Mouse (Mus musculus) c-Kit-positive CD71-positive TER-119-positive erythroid progenitor cells, embryonic 14.5 days (primary cell): ENCODE measurements around the gene Ccr1.

ENCODE experiments used
- DNase-seq: peaks from one replicate; pipeline ENCODE4 v3.0.0-alpha.2; 2013; ENCODE audit warnings: low spot score

The Ccr1 gene

DNA sequence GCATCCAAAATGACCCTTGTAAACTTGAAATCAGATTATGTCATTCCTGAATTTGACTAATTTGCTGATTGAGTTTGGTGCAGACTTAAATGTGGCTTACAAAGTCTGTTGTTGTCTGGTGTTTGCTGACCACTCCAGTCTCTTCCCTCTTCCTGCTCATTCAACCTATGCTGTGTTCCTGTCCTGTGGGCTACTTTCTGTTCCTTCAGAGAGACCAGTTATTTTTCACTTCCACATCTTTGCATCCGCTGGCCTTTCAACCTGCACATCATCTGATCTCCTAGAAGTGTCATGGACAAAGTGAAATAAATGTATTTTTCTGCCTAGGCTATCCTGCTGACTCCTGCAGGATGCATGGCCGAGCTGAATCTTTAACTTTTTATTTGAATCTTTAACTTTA lies 14.9 kb downstream of the Ccr1 start:
- DNase-seq: no peak

GRCm38 (mm10) chr9:123951176-123951575 lies 17.3 kb downstream of the Ccr1 start:
- DNase-seq: no peak

GRCm38 (mm10) chr9:123949432-123949831 lies 19.1 kb downstream of the Ccr1 start:
- no peak for DNase-seq

DNA sequence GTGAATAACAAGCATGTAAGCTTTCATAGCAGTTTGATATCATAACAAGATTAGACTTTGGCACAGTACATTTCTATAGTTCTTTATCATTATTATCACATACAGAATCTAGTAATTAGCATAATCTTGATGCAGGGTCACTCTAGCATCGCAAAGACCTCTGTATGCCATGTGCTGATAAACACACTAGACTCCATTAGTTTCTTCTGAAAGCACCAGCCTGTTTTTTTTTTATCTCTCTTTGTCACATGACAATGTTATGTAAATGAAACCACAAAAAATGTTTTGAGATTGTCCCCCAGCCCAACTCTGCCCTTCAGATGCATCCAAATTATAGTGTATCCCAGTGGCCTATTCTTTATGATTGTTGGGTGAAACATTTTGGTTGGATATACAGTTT lies 20.7 kb downstream of the Ccr1 start:
- no peak for DNase-seq

GRCm38 (mm10) chr9:123942025-123942424 lies 26.5 kb downstream of the Ccr1 start:
- DNase-seq: no peak

GRCm38 (mm10) chr9:123941316-123941715 lies 27.2 kb downstream of the Ccr1 start:
- DNase-seq: no peak

DNA sequence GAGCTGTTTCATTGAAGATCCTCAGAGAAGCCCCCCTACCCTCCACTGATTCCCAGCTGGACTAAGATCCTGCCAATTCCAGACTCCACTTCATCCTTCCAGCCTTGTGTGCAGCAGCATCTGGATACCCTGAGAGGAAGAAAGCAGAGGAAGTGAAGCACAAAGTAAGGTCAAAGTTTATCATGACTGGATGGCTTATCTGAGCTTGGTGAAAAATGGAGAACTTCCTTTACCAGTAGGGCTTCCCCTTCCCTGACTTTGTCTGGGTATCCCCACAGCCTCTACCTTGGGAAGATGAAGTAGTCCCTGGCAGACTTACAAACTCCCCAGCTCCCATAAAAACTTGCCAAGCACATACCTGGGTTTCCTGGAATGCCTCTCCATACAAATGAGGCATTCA lies 27.9 kb downstream of the Ccr1 start:
- DNase-seq: no peak

GRCm38 (mm10) chr9:123940168-123940567 lies 28.3 kb downstream of the Ccr1 start:
- DNase-seq: no peak

DNA sequence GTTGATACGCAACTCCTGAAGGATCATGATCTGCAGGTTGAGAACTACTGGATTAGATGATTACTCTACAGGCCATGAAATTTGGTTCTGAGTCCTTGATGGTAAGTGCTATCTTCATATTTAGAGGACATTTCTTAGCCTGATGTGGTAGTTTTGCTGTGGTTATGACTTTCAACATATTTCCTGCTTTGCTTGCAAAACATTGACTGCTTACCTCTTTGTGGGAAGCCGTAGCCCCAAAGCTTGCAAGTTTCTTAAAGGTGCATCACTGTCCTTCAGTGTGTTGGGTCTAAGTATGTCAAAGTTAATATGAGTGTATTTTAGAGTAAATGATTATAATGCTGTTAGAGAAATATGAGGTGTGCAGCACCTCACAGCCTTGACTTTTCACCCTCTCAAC lies 30.5 kb downstream of the Ccr1 start:
- DNase-seq: no peak

- DNase-seq: no peak
These were observed 31.8 kb downstream of the Ccr1 start for GRCm38 (mm10) chr9:123936604-123937280.

DNA sequence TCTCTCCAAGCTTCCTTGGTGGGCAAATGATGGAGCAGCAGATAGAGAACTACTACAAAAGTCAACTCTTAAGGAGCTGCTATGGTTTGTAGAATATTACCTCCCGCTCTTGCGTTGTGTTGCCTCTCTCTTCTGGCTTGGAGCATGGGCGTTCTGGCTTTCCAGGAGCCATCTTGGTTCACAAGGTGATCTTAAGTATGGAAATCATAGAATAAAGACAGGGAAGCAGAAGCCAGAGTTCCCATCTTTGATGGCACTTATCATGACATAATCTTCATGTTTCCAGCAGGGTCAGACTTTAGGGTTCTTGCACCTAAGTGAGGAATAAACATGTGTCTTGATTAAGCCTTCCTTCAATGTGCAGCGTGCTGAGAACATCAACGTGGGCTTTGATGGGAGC lies 32.7 kb downstream of the Ccr1 start:
- DNase-seq: no peak

DNA sequence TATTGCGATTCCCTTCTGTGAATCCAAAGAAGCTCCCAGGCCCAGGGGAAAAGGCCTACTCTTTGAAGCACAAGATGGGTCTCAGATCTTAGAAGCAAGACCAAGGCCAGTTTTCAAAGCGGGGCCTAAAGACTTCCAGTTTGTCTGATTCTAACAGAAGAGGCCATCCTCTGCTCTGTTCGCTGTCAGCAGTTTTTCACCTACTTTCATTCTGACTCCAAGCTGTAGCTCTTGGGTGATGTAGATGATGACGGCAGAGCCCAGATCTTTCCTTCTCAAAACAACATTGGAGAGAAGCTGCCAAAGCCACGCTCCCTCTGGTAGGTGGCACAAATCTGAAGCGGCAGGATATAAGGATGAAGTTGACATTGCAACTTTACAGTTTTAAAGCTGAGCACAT lies 33.1 kb downstream of the Ccr1 start:
- DNase-seq: no peak

DNA sequence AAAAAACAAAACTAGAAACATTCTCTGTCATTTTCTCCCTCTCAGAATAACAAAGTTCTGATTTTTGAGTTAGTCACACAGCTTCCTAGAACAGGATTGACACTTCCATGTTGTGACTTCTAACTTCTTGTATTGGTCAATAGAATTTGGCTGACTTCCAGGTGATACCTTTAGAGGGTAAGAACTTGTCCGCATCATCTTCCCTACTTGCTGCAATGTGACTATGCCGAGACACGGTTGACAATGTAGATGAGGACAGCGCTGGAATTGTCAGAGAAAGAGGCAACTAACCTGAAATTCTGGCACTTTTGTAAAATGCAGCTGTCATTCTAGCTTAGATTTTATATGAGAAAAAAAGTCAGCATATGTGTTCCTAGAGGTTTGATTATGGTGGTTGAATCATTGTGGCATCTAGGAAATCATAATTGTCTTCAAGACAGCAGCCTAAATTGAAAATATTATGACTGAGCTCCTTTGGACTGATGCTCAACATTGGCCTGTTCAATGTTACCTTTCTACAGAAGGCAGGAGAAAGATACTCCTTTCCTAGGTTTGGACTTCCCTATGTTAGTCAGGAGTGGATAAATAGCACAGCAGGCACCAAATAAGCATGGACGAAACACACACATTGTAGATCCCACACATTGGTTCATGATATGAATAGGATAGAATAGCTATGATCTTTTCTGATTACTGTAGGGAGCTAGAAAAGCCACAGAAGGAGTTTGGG lies 34.6 kb downstream of the Ccr1 start:
- DNase-seq: no peak

- DNase-seq: no peak
These were observed 35.4 kb downstream of the Ccr1 start for GRCm38 (mm10) chr9:123932911-123933675.

DNA sequence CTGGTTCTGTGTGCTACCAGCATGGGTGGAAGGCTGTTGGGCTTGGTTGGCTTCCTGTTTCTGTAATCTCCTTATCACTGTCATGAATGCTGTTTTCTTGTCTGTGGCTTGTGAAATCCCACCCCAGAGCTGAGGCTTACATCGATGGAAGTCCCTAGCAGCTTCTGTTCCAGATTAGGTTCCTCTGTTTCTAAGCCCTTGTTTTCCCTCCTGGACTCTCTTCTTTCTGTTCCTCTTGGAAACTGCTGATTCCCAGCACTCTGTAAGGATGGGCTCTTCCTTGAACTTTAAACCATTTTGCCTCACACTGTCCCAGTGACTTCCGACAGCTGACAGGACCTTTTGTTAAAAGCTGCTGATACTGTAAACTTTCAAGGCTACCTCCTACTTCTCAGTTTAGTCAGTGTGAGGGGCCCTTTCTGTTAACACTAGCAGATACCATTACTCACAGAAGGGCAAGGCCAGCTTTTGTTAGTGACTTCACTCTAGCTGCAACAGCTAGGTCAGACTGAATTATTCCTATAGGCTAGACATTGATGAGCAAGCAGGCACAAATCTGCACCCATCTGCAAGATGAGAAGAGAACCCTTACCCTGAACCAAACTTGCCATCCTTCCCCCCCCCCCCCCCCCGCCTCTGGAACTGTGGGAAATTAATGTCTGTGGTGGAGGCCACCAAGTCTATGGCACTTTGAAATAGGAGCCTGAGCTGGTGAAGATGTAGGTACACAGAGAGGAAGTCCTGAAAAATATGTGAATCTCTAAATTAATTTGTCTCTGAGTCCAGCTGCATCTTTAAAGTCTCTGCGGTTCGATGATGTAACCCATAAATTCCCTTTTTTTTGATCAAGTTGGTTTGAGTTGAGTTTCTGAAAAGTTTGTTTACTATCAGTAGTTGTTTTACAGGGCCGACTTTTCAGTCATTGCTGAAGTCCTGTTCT lies 36.5 kb downstream of the Ccr1 start:
- no peak for DNase-seq

DNA sequence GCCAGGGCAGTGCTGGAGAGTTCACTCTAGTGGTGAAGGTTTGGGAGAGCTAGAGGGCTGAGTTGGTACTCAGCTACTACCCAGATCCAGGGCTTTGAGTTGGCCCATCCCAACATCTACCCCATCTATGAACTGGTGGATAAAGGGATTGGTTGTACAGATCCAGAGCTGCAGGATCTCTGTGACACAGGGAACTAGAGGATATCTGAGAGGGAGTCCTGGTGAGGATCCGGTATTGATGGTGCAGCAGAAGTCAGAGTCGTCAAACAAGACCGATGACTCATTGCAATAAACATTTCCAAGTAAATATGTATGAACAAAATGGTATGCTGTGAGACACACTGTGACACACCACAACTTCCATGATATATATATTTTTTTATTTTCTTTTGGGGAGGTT lies 37.6 kb downstream of the Ccr1 start:
- DNase-seq: no peak

DNA sequence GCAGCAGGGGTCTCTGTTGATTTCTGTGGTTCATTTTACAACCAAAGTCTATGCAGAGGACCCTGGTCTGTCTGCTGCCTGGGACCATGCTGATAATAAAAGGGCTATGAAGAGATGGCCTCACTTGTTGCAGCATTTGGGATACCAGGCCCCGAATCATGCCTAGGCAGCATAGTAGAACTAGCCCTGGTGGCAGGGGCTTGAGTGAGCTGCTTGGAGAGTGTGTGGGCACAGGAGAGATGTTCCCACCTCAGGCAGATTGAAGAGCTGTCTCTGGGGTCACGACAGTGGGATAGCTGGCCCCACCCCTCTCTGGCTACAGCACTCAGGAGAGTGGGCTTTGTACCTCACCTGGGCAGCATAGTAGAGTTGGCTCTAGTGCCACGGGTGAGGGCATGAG lies 38.0 kb downstream of the Ccr1 start:
- DNase-seq: no peak

- DNase-seq: no peak
These were observed 38.6 kb downstream of the Ccr1 start for GRCm38 (mm10) chr9:123929936-123930335.

DNA sequence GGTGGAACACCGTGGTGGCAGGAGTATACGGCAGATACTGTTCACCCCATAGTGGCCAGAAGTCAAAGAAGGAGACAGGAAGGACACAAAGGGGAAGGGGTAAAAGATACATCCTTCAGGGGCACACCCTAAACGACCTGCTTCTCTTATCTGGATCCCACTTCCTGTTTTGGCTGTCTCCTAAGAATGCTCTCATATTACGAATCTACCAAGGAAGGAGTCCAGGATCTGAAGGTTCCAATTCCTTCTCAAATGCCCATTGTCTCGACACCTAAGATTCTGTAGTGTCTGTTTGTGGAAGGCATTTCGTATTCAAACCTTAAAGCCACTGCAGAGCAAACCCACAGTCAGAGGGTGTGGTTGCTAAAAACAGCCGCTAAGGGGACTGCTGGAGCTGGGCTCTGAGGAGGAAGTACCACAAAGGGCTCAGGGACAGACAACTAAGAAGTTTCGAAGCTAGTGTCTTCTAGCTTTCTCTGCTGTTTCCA lies 39.7 kb downstream of the Ccr1 start:
- peak; percentile 67 for DNase-seq

DNA sequence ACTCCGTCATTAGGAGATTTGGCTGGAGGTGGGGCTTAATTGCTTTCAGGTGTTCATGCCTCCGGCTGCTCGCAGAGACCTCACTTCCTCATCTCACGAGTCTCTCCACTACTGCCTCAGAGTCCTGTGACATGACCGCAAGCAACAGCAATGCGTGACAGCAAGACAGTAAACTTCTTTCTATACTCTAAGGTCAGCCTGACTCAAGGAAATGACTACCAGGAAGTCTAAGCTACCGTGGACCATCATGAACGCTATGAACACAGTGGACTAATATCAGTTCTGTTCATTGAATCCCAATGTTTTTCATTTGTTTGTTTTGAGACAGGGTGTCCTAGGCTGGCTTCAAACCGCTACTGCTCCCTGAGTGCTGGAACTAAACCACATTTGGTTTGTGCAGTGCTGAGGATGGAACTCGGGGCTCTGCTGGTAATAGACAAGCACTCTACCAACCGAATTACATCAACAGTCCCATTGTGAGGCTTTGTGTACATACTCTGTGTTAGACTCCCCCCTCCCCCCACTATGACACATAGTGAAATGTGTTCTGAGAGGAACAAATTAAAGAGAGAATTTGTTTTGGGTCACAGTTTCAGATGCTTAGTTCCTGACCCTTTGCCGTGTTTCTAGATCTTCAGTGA lies 40.3 kb downstream of the Ccr1 start:
- no peak for DNase-seq

- DNase-seq: no peak
These were observed 41.1 kb downstream of the Ccr1 start for GRCm38 (mm10) chr9:123927281-123927960.
